Mouse (Mus musculus): ENCODE measurements around the gene Rhebl1. TPM values are rescaled to one million over a fixed set of nuclear protein-coding genes. Genes with fewer than 3 reads are reported as not detected.

The Rhebl1 gene
- total RNA-seq, 2 experiments from 2014 or later = 8.5 TPM

DNA sequence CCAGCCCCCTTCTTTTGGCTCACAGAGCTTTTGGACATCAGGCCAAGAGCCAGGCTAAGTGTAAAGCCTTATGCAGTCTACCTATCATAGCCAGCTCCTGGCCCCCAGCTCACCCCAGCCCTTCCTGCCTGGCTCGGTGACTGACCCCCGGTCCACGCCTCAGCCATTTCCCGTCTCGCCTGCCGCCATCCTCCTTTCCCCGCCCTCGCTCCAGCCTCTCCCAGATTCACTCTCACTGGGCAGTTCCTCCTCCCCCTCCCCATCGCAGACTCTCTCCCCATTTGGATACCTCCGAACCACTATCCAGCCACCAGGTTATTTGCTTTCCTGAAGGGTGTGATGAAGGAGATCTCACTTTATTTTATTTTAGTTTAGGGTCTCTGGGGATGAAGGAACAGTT, 3.2 kb upstream of the Rhebl1 start:
- TF ChIP-seq CTCF (conservative IDR thresholded peaks at IDR 0.05) = no peak
- no peak for DNase-seq (ENCODE audit: low spot score in 2 of 2)
- no peak overlapping the region for H3K4me3 ChIP-seq
- H3K27ac ChIP-seq = no peak overlapping the region

DNA sequence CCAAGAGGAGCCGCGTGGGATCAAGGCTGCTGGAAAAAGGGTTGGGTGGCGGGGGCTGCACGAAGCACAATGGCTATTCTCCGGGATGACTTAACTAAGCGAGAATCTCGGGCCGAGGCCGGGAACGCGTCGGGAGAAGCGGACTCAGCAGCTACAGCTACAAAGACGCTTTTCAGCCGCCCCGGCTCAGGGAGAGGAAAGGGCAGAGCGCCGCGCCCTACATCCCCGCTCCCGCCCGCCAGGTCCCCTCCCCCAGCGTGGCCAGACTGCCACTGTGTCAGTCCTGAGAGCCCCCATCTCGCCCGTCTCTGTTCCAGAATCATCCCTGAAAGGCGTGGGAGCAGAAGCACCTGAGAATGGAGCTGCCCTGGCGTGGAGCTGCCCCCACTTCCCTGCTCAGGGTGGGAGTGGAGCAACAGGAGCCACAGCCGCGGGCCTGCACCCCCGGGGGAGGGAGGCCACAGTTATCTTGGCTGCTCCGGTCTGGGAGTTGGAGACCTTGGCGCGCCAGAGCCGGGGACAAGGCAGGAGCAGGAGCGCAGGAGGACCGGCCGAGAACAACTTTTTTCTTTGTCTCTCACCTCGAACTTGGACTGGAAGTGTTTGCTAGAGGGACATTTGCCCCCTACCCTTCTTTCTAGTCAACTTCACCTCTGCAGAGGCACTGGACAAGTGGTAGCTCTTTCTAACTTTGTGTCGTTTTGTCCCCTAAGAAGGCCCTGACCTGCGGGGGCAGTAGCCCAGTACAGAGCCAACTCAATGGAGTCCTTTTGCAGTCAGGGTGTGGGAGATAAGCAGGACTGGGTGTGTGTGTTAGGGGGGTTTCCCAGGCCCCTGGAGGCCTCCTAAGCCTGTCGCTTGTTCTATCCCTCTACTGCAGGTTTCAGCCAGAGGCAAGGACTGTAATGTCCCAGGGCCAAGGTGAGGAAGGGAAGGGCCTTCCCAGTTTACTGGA, 1.6 kb upstream of the Rhebl1 start:
- Histone ChIP-seq H3K27ac (no peak overlapping the region), H3K4me3 (peak overlapping the region; percentile 20; the same call in 1 of the 2 replicates)
- no peak for DNase-seq (ENCODE audit: low spot score in 2 of 2)
- no peak for TF ChIP-seq CTCF (conservative IDR thresholded peaks at IDR 0.05)

- H3K4me3 ChIP-seq = peak overlapping the region; percentile 64
- H3K27ac ChIP-seq = no peak overlapping the region
- TF ChIP-seq CTCF (conservative IDR thresholded peaks at IDR 0.05) = no peak
- no peak for DNase-seq (ENCODE audit: low spot score in 2 of 2)
These were observed 650 bp upstream of the Rhebl1 start for GRCm38 (mm10) chr15:98894746-98895634.

GRCm38 (mm10) chr15:98893036-98893435, 1.3 kb downstream of the Rhebl1 start:
- no peak for TF ChIP-seq CTCF (conservative IDR thresholded peaks at IDR 0.05)
- no peak for DNase-seq (ENCODE audit: low spot score in 2 of 2)
- H3K27ac ChIP-seq = no peak overlapping the region
- no peak overlapping the region for H3K4me3 ChIP-seq

DNA sequence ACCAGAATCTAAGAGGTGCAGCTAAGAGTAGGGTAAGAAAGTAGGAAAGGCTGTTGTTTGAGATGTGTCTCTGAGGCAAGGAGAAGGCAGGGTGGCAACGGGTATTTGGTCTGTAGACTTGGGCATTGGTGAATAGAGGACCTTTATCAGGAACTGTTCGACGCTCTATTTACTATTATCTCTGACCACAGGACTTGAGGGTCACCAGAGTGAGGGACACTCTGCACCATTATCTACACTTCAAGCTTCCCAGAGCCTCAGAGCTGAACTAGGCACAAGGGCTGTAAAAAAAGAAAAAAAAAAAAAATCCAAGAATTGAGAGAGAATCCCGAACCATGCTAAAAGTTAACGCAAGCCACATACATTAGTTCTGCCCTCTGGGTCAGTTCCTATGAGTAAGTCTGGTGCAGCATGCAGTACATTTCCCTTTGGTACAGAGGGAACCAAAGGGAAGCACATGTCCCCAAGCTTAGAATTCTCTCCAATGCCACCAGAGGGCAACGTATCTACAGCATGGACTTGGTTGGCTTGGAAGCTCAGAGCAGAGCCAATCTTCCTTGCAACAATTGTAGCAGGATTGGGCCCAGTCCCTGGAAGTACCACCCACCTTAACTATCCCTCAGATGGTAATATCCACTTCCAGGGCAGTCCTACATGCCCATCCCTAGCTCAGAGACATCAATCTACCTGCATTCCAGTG, 2.3 kb downstream of the Rhebl1 start:
- Histone ChIP-seq H3K27ac (no peak overlapping the region), H3K4me3 (no peak overlapping the region)
- peak; percentile 95 for TF ChIP-seq CTCF (conservative IDR thresholded peaks at IDR 0.05)
- DNase-seq (ENCODE audit: low spot score in 2 of 2) = peak; percentile 74 to 76

- TF ChIP-seq CTCF (conservative IDR thresholded peaks at IDR 0.05) = no peak
- Histone ChIP-seq H3K4me3 (no peak overlapping the region), H3K27ac (no peak overlapping the region)
- no peak for DNase-seq (ENCODE audit: low spot score in 2 of 2)
These were observed 3.1 kb downstream of the Rhebl1 start for GRCm38 (mm10) chr15:98891198-98891742.

DNA sequence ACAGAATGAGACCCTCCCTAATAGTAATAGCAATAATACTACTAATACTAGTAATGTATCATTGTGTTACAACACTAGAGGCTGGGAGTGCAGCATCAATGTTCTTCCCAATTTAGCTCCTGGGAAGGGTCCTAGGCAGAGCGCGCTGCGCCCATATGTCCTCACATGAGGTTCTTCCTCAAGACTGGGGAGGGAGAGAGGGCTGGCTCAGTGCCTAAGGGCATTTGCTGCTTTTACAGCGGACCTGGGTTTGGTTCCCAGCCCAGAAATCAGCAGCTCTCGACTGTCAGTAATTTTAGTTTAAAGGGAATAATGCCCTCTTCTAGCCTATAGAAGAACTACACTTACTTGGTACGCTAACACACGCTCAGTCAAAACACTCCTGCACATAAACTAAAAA, 6.8 kb downstream of the Rhebl1 start:
- Histone ChIP-seq H3K27ac (no peak overlapping the region), H3K4me3 (no peak overlapping the region)
- DNase-seq (ENCODE audit: low spot score in 2 of 2) = no peak
- no peak for TF ChIP-seq CTCF (conservative IDR thresholded peaks at IDR 0.05)

GRCm38 (mm10) chr15:98886667-98887387, 7.5 kb downstream of the Rhebl1 start:
- no peak for DNase-seq (ENCODE audit: low spot score in 2 of 2)
- H3K27ac ChIP-seq = no peak overlapping the region
- H3K4me3 ChIP-seq = no peak overlapping the region
- TF ChIP-seq CTCF (conservative IDR thresholded peaks at IDR 0.05) = 0 out of 2 replicates have a peak, but pooled peaks have one; percentile 8

- Histone ChIP-seq H3K4me3 (no peak overlapping the region), H3K27ac (no peak overlapping the region)
- no peak for TF ChIP-seq CTCF (conservative IDR thresholded peaks at IDR 0.05)
- DNase-seq (ENCODE audit: low spot score in 2 of 2) = no peak
These were observed 10.2 kb downstream of the Rhebl1 start for GRCm38 (mm10) chr15:98884106-98884505.

GRCm38 (mm10) chr15:98883661-98884060, 10.7 kb downstream of the Rhebl1 start:
- Histone ChIP-seq H3K27ac (no peak overlapping the region), H3K4me3 (no peak overlapping the region)
- no peak for TF ChIP-seq CTCF (conservative IDR thresholded peaks at IDR 0.05)
- DNase-seq (ENCODE audit: low spot score in 2 of 2) = no peak

GRCm38 (mm10) chr15:98881656-98882008, 12.7 kb downstream of the Rhebl1 start:
- peak overlapping the region; percentile 81; the same call in 1 of the 2 replicates for H3K27ac ChIP-seq
- no peak for DNase-seq (ENCODE audit: low spot score in 2 of 2)
- H3K4me3 ChIP-seq = peak overlapping the region; percentile 78
- no peak for TF ChIP-seq CTCF (conservative IDR thresholded peaks at IDR 0.05)

Measured in layer of hippocampus, adult 2 months (tissue).